Mouse (Mus musculus) lung, adult 2 months (tissue): ENCODE results near the gene Ednrb. TPM values are rescaled to one million over a fixed set of nuclear protein-coding genes. Genes with fewer than 3 reads are reported as not detected.

Experiments
- DNase-seq: peaks from one replicate; pipeline ENCODE4 v3.0.0; 2022
- H3K4me1 ChIP-seq: fragments of 200-500 bp; 2 replicates; pipeline ENCODE4 v1.6.1; 2011; ENCODE audit warnings: low read length; ENCODE audit not compliant: control insufficient read depth, insufficient read depth
- H3K4me3 ChIP-seq: fragments of 200-500 bp; replicated peaks from 2 replicates; pipeline ENCODE3; 2011; ENCODE audit warnings: low read depth, mild to moderate bottlenecking, control low read depth, low read length; ENCODE audit errors: extremely low read depth
- CTCF ChIP-seq: fragments of 200-500 bp; IDR thresholded peaks from 2 replicates; pipeline ENCODE4 v1.5.1; 2011; ENCODE audit warnings: mild to moderate bottlenecking, low read length, control low read depth; ENCODE audit not compliant: insufficient read depth
- POLR2A ChIP-seq: fragments of 200-500 bp; IDR thresholded peaks from 2 replicates; pipeline ENCODE4 v1.6.1; 2011; ENCODE audit warnings: low read depth, mild to moderate bottlenecking, control low read depth, low read length, borderline replicate concordance; ENCODE audit errors: extremely low read depth
- WGBS: fragments of 180-500 bp; shearing (Covaris S2); methylation state at CpG from one replicate; pipeline ENCODE4 v1.1.7; 2018; 5-methylcytosine and 5-hydroxymethylcytosine counted together
- polyA plus RNA-seq: library from polyadenylated mRNA; depleted of rRNA; stranded (reverse); fragments of >200 nt; gene quantifications from 2 replicates; pipeline ENCODE4 v1.2.3, GENCODE M21; 2012

Gene Ednrb
- polyA plus RNA-seq, 1 experiment: 36.2 TPM

DNA sequence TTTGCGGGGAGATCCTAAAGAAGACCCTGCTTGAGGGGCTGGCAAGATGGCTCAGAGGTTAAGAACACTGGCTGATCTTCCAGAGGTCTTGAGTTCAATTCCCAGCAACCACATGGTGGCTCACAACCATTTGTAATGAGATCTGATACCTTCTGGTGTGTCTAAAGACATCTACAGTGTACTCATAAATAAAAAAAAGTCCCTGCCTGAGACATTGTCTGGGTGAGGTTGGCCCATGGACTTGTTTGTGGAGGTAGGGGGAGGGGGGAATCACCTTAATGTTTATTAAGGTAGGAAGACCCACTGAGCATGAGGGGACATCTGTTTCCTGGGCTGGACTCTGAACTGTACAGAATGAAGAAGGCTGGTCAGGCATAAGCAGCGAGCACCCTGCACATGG lies 1.5 kb upstream of the Ednrb start:
- no peak overlapping the region for H3K4me3 ChIP-seq
- no peak for DNase-seq
- H3K4me1 ChIP-seq: no peaks in the 10 kb centered on the region
- TF ChIP-seq POLR2A (no peak), CTCF (no peak)
- WGBS: 93% methylated on average over 2 of the region's 2 CpGs

DNA sequence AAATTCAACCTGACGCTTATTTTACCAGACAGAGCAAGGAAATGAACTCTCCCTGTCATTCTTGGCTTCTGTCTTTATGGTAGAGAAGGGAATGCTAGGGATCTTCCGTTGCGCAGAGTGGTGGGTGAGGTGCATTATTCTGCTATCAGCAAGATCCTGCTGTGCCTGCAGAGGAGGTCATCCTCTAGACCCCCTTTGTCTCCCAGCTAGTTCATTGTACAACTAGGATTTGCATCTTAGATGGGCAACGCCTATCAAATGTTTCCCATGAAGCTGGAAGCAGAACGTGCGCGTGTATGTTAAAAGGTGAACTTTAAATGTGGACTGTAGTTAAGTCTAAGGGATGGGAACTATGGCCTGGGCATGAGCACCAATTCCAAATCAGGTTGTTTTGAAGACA lies 742 bp upstream of the Ednrb start:
- Histone ChIP-seq H3K4me1 (no peaks in the 10 kb centered on the region), H3K4me3 (no peak overlapping the region)
- TF ChIP-seq POLR2A (no peak), CTCF (no peak)
- 76% methylated on average over 7 of the region's 7 CpGs for WGBS
- no peak for DNase-seq

- Histone ChIP-seq H3K4me3 (peak overlapping the region; percentile 9), H3K4me1 (no peaks in the 10 kb centered on the region)
- WGBS: 1% methylated on average over 30 of the region's 30 CpGs
- TF ChIP-seq CTCF: 0 out of 2 replicates have a peak, but pooled peaks have one; percentile 7
- TF ChIP-seq POLR2A: no peak
- peak; percentile 16 for DNase-seq
These were observed 716 bp downstream of the Ednrb start for GRCm38 (mm10) chr14:103843371-103844001.

DNA sequence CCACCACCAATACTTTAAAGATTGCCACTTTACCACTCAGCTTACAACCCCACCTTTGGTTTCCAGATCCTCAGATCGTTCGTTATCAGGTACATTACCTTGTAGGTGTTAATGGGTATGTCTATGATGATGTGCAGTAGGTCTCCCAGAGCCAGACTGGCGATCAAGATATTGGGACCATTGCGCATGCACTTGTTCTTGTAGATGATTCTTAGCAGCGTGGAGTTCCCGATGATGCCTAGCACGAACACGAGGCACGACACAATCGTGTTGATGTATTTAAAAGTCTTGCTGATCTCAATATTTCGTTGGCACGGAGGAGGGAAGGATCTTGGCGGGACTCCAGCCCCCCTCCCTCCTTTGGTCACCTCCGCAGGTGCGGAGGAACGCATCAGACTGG lies 1.3 kb downstream of the Ednrb start:
- WGBS: 13% methylated on average over 16 of the region's 16 CpGs
- H3K4me3 ChIP-seq: peak overlapping the region; percentile 9
- no peak for DNase-seq
- no peak for TF ChIP-seq CTCF
- TF ChIP-seq POLR2A: no peak
- no peaks in the 10 kb centered on the region for H3K4me1 ChIP-seq

GRCm38 (mm10) chr14:103840436-103840835 lies 3.8 kb downstream of the Ednrb start:
- no peak for DNase-seq
- Histone ChIP-seq H3K4me3 (no peak overlapping the region), H3K4me1 (no peaks in the 10 kb centered on the region)
- 70% methylated on average over 2 of the region's 2 CpGs for WGBS
- no peak for TF ChIP-seq CTCF
- no peak for TF ChIP-seq POLR2A

GRCm38 (mm10) chr14:103838887-103839286 lies 5.3 kb downstream of the Ednrb start:
- WGBS: 60% methylated on average over 5 of the region's 5 CpGs
- no peaks in the 10 kb centered on the region for H3K4me1 ChIP-seq
- no peak overlapping the region for H3K4me3 ChIP-seq
- TF ChIP-seq CTCF: no peak
- TF ChIP-seq POLR2A: no peak
- DNase-seq: no peak

DNA sequence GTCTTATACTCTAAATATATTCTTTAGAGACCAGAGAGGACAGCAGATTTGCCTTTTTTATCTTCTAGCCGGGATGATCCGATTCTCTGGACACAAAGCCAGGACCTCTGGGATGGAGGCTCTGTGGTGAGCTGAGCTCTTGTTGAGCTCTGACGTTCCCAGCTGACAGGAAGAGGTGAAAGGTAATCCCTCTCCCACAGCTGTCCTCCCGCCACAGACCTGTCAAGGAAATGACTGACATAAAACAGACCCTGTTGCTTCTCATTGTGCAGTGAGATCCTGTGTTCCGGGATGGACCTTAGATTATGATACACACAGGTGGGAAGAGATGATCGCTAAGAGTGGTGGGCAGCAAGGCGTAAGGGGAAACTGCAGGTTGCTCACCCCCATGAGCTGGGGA lies 9.6 kb downstream of the Ednrb start:
- Histone ChIP-seq H3K4me3 (no peak overlapping the region), H3K4me1 (no peaks in the 10 kb centered on the region)
- no peak for DNase-seq
- WGBS: 32% methylated on average over 7 of the region's 7 CpGs
- no peak for TF ChIP-seq CTCF
- no peak for TF ChIP-seq POLR2A

- H3K4me1 ChIP-seq: no peaks in the 10 kb centered on the region
- WGBS: 70% methylated on average over 3 of the region's 3 CpGs
- DNase-seq: no peak
- TF ChIP-seq CTCF: no peak
- no peak for TF ChIP-seq POLR2A
- no peak overlapping the region for H3K4me3 ChIP-seq
These were observed 10.1 kb downstream of the Ednrb start for GRCm38 (mm10) chr14:103834147-103834546.

GRCm38 (mm10) chr14:103832472-103832871 lies 11.7 kb downstream of the Ednrb start:
- TF ChIP-seq CTCF: no peak
- no peaks in the 10 kb centered on the region for H3K4me1 ChIP-seq
- no peak for DNase-seq
- H3K4me3 ChIP-seq: no peak overlapping the region
- WGBS: 55% methylated on average over 4 of the region's 4 CpGs

- no peak for DNase-seq
- H3K4me1 ChIP-seq: no peaks in the 10 kb centered on the region
- TF ChIP-seq POLR2A (no peak), CTCF (no peak)
- 65% methylated on average over 5 of the region's 5 CpGs for WGBS
- no peak overlapping the region for H3K4me3 ChIP-seq
These were observed 13.2 kb downstream of the Ednrb start for GRCm38 (mm10) chr14:103831007-103831406.
